Mouse (Mus musculus) cerebellum, adult 11 months (tissue): ENCODE measurements at regions not wholly inside any gene's neighbourhood (a gene's known extent, or its start where the extent isn't known, plus 50 kb on each side); places are given as distances from the start of the nearest gene placed in this dataset.

Experiments
- DNase-seq: peaks from one replicate; pipeline ENCODE4 v3.0.0; 2022

- DNase-seq, result no peak
Observed at GRCm38 (mm10) chr4:105282681-105283462, 125.7 kb downstream of the Plpp3 start.

- no peak for DNase-seq
Observed at GRCm38 (mm10) chr4:105285431-105286013, 128.4 kb downstream of the Plpp3 start.

GRCm38 (mm10) chr4:105286299-105286698, 129.2 kb downstream of the Plpp3 start:
- no peak for DNase-seq

GRCm38 (mm10) chr4:105286809-105287208, 129.7 kb downstream of the Plpp3 start:
- no peak for DNase-seq

GRCm38 (mm10) chr4:105287419-105287818, 130.3 kb downstream of the Plpp3 start:
- no peak for DNase-seq

GRCm38 (mm10) chr4:105289635-105290034, 132.5 kb downstream of the Plpp3 start:
- DNase-seq, result no peak

- DNase-seq, result no peak
Observed at GRCm38 (mm10) chr4:105290847-105291475, 133.8 kb downstream of the Plpp3 start.

- DNase-seq, result no peak
Observed at GRCm38 (mm10) chr4:105291503-105291902, 134.4 kb downstream of the Plpp3 start.

GRCm38 (mm10) chr4:105299358-105299757, 142.2 kb downstream of the Plpp3 start:
- DNase-seq, result no peak

- no peak for DNase-seq
Observed at GRCm38 (mm10) chr4:105301547-105301946, 144.4 kb downstream of the Plpp3 start.

GRCm38 (mm10) chr4:105304166-105304565, 147.0 kb downstream of the Plpp3 start:
- DNase-seq, result no peak

- no peak for DNase-seq
Observed at GRCm38 (mm10) chr4:105305931-105306330, 148.8 kb downstream of the Plpp3 start.

GRCm38 (mm10) chr4:105307356-105307755, 150.2 kb downstream of the Plpp3 start:
- DNase-seq, result no peak

- DNase-seq, result no peak
Observed at GRCm38 (mm10) chr4:105307905-105308304, 150.8 kb downstream of the Plpp3 start.

- no peak for DNase-seq
Observed at GRCm38 (mm10) chr4:105308971-105309488, 151.9 kb downstream of the Plpp3 start.

- DNase-seq, result no peak
Observed at GRCm38 (mm10) chr4:105312643-105313042, 155.5 kb downstream of the Plpp3 start.

- no peak for DNase-seq
Observed at GRCm38 (mm10) chr4:105313151-105313818, 156.1 kb downstream of the Plpp3 start.

- DNase-seq, result no peak
Observed at GRCm38 (mm10) chr4:105315095-105315494, 157.9 kb downstream of the Plpp3 start.

- no peak for DNase-seq
Observed at GRCm38 (mm10) chr4:105316478-105317206, 159.5 kb downstream of the Plpp3 start.

GRCm38 (mm10) chr4:105318421-105318820, 161.3 kb downstream of the Plpp3 start:
- no peak for DNase-seq

- no peak for DNase-seq
Observed at GRCm38 (mm10) chr4:105323446-105323845, 166.3 kb downstream of the Plpp3 start.

- DNase-seq, result no peak
Observed at GRCm38 (mm10) chr4:105326989-105327388, 169.8 kb downstream of the Plpp3 start.
